Mouse (Mus musculus): ENCODE data around the gene Slc22a6. TPM values are rescaled to one million over a fixed set of nuclear protein-coding genes. Genes with fewer than 3 reads are reported as not detected.

Slc22a6 gene
- polyA plus RNA-seq, 2 experiments, result 0.01 TPM; not detected in 1

DNA sequence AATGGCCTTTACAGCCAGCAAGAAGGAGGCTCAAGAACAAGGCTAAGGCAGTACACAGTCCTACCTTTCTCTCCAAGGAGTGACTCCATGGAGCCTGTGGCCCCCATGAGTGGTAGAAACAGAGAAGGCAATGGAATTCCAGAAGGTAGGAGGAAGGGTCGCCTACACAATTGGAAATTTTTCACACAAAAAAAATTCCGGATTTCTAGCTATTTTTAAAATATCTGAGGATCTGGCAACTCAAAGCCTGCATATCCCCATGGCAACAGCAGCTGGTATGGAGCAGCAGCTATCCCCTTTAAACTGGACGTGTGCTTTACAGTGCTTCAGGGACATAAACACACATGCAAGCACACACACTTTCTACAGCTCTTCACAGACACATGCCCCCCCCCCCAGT lies 31.5 kb upstream of the Slc22a6 start:
- TF ChIP-seq EP300 (IDR thresholded peaks at IDR 0.05; ENCODE audit: low read depth) (no peak), CTCF (IDR thresholded peaks at IDR 0.05; ENCODE audit: low read depth) (no peak)
- H3K4me2 ChIP-seq (ENCODE audit: low read depth), result no peak overlapping the region
- H3K9me3 ChIP-seq (ENCODE audit: control insufficient read depth, low read length), result no peaks in the 10 kb centered on the region
- 43% methylated on average over 3 of the region's 3 CpGs for whole genome bisulfite sequencing (ENCODE audit: insufficient replicate concordance)
- no peak overlapping the region for H3K27ac ChIP-seq
- H3K9ac ChIP-seq (replicated peaks), result no peak overlapping the region
- peaks cover 0 to 2% of the 10 kb centered on the region in 2 experiments; a peak in 2 of 4 replicates for H3K4me1 ChIP-seq (replicated peaks; ENCODE audit: control insufficient read depth in 2 of 2, insufficient read depth in 2 of 2, low read length in 1 of 2)
- no peak overlapping the region for H3K4me3 ChIP-seq (ENCODE audit: insufficient read depth in 1 of 2, low read depth in 2 of 2, low read length in 2 of 2)
- no peaks in the 10 kb centered on the region for H3K36me3 ChIP-seq (replicated peaks; ENCODE audit: control insufficient read depth, insufficient read depth, low read depth)
- no peaks in the 10 kb centered on the region for H3K27me3 ChIP-seq (ENCODE audit: control insufficient read depth, insufficient read depth, low read length)
- DNase-seq (ENCODE audit: low read depth in 3 of 3, low spot score in 3 of 3) (no peak), ATAC-seq (ENCODE audit: insufficient read depth) (no peak)

DNA sequence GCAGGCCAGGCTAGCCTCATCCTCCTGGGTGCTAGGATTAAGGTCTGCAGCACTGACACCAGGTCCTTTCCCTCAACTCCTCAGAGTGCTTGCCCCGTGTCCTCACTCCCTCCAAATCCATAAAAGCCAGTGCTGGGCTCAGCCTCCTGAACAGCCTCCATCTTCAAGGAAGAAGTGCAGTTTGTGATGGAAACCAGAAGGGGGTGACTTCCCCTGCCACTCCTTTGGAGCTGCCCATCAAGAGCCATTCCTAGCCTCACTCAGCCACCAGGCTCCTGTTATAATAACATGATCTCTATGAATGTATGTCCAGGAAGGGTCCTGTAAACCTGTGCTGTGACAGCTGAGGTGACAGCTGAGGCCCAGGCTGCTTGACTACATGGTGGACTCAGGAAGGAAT lies 30.5 kb upstream of the Slc22a6 start:
- Histone ChIP-seq H3K36me3 (replicated peaks; ENCODE audit: control insufficient read depth, insufficient read depth, low read depth) (no peaks in the 10 kb centered on the region), H3K4me2 (ENCODE audit: low read depth) (no peak overlapping the region), H3K4me3 (ENCODE audit: insufficient read depth in 1 of 2, low read depth in 2 of 2, low read length in 2 of 2) (no peak overlapping the region), H3K9ac (replicated peaks) (no peak overlapping the region), H3K9me3 (ENCODE audit: control insufficient read depth, low read length) (no peaks in the 10 kb centered on the region), H3K27me3 (ENCODE audit: control insufficient read depth, insufficient read depth, low read length) (no peaks in the 10 kb centered on the region), H3K4me1 (replicated peaks; ENCODE audit: control insufficient read depth in 2 of 2, insufficient read depth in 2 of 2, low read length in 1 of 2) (peaks cover 0 to 4% of the 10 kb centered on the region in 2 experiments; a peak in 3 of 4 replicates), H3K27ac (no peak overlapping the region)
- WGBS (ENCODE audit: insufficient replicate concordance), result 70% methylated on average over 1 of the region's 1 CpGs
- no peak for ATAC-seq (ENCODE audit: insufficient read depth)
- no peak for DNase-seq (ENCODE audit: low read depth in 3 of 3, low spot score in 3 of 3)
- TF ChIP-seq EP300 (IDR thresholded peaks at IDR 0.05; ENCODE audit: low read depth) (no peak), CTCF (IDR thresholded peaks at IDR 0.05; ENCODE audit: low read depth) (peak; percentile 35)

GRCm38 (mm10) chr19:8590954-8591353 lies 26.9 kb upstream of the Slc22a6 start, which contains the start of gene Slc22a8:
Gene Slc22a8, plus strand, starts transcription at chr19:8591254.
- WGBS (ENCODE audit: insufficient replicate concordance), result 68% methylated on average over 8 of the region's 8 CpGs
- Histone ChIP-seq H3K4me3 (ENCODE audit: insufficient read depth in 1 of 2, low read depth in 2 of 2, low read length in 2 of 2) (no peak within 1 kb of the TSS), H3K36me3 (replicated peaks; ENCODE audit: control insufficient read depth, insufficient read depth, low read depth) (no peaks in the 10 kb centered on the region)

GRCm38 (mm10) chr19:8592155-8592554 lies 25.7 kb upstream of the Slc22a6 start:
- 14% methylated on average over 2 of the region's 2 CpGs for WGBS (ENCODE audit: insufficient replicate concordance)
- Histone ChIP-seq H3K27me3 (ENCODE audit: control insufficient read depth, insufficient read depth, low read length) (no peaks in the 10 kb centered on the region), H3K4me2 (ENCODE audit: low read depth) (no peak overlapping the region), H3K9me3 (ENCODE audit: control insufficient read depth, low read length) (no peaks in the 10 kb centered on the region), H3K9ac (replicated peaks) (no peak overlapping the region), H3K36me3 (replicated peaks; ENCODE audit: control insufficient read depth, insufficient read depth, low read depth) (no peaks in the 10 kb centered on the region), H3K4me1 (replicated peaks; ENCODE audit: control insufficient read depth in 2 of 2, insufficient read depth in 2 of 2, low read length in 1 of 2) (peaks cover 0 to 18% of the 10 kb centered on the region in 2 experiments; a peak in 3 of 4 replicates), H3K27ac (no peak overlapping the region), H3K4me3 (ENCODE audit: insufficient read depth in 1 of 2, low read depth in 2 of 2, low read length in 2 of 2) (no peak overlapping the region)
- TF ChIP-seq EP300 (IDR thresholded peaks at IDR 0.05; ENCODE audit: low read depth) (peak; percentile 20; the same call in 1 of the 2 replicates), CTCF (IDR thresholded peaks at IDR 0.05; ENCODE audit: low read depth) (no peak)
- DNase-seq (ENCODE audit: low read depth in 3 of 3, low spot score in 3 of 3) (peak in 1 of 3 experiments; percentile 9), ATAC-seq (ENCODE audit: insufficient read depth) (peak; percentile 53)

More at GRCm38 (mm10) chr19:8590954-8591353, 26.9 kb upstream of the Slc22a6 start, which contains the start of gene Slc22a8:
- no peak within 1 kb of the TSS for H3K4me2 ChIP-seq (ENCODE audit: low read depth)
- no peak for TF ChIP-seq EP300 (IDR thresholded peaks at IDR 0.05; ENCODE audit: low read depth)
- no peak for TF ChIP-seq CTCF (IDR thresholded peaks at IDR 0.05; ENCODE audit: low read depth)
- H3K4me1 ChIP-seq (replicated peaks; ENCODE audit: control insufficient read depth in 2 of 2, insufficient read depth in 2 of 2, low read length in 1 of 2), result peaks cover 0 to 18% of the 10 kb centered on the region in 2 experiments; a peak in 3 of 4 replicates
- no peaks in the 10 kb centered on the region for H3K9me3 ChIP-seq (ENCODE audit: control insufficient read depth, low read length)
- ATAC-seq (ENCODE audit: insufficient read depth), result no peak
- no peaks in the 10 kb centered on the region for H3K27me3 ChIP-seq (ENCODE audit: control insufficient read depth, insufficient read depth, low read length)
- DNase-seq (ENCODE audit: low read depth in 3 of 3, low spot score in 3 of 3), result no peak
- H3K27ac ChIP-seq, result no peak within 1 kb of the TSS
- no peak within 1 kb of the TSS for H3K9ac ChIP-seq (replicated peaks)

DNA sequence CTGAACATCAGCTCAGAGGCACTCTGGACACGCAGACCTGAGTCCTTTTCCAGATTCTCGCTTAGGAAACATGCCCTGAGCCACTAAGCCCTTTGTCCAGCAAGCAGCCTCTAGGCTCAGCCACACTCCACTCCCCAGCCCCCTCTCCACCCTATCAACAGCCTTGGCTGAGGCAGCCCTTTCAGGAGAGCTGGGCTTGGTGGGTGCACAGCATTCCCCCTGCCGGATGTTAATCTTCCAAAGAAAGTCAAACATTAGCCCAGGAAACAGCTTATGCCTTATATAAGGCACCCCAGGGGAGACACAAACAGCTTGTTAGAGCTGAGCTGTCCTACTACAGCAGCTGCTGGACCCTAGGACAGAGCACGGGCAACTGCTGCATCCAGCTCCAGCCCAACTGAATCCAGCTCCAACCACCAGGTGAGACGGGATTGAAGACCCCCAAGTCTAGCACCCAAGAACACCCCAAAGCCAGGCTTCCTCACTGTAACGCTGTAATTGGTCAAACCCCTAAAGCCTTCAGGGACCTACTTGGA lies 24.9 kb upstream of the Slc22a6 start:
- WGBS (ENCODE audit: insufficient replicate concordance), result 47% methylated on average over 6 of the region's 6 CpGs
- Histone ChIP-seq H3K4me2 (ENCODE audit: low read depth) (no peak overlapping the region), H3K4me3 (ENCODE audit: insufficient read depth in 1 of 2, low read depth in 2 of 2, low read length in 2 of 2) (no peak overlapping the region), H3K4me1 (replicated peaks; ENCODE audit: control insufficient read depth in 2 of 2, insufficient read depth in 2 of 2, low read length in 1 of 2) (peaks cover 0 to 18% of the 10 kb centered on the region in 2 experiments; a peak in 3 of 4 replicates), H3K9ac (replicated peaks) (no peak overlapping the region), H3K9me3 (ENCODE audit: control insufficient read depth, low read length) (no peaks in the 10 kb centered on the region), H3K36me3 (replicated peaks; ENCODE audit: control insufficient read depth, insufficient read depth, low read depth) (no peaks in the 10 kb centered on the region), H3K27me3 (ENCODE audit: control insufficient read depth, insufficient read depth, low read length) (no peaks in the 10 kb centered on the region), H3K27ac (no peak overlapping the region)
- DNase-seq (ENCODE audit: low read depth in 3 of 3, low spot score in 3 of 3) (no peak), ATAC-seq (ENCODE audit: insufficient read depth) (peak; percentile 45; the same call in 1 of the 2 replicates)
- no peak for TF ChIP-seq EP300 (IDR thresholded peaks at IDR 0.05; ENCODE audit: low read depth)
- no peak for TF ChIP-seq CTCF (IDR thresholded peaks at IDR 0.05; ENCODE audit: low read depth)

All from liver, embryonic 14.5 days (tissue).